Mouse (Mus musculus): Measurements from ENCODE around the gene Lrrc27.

The Lrrc27 gene

DNA sequence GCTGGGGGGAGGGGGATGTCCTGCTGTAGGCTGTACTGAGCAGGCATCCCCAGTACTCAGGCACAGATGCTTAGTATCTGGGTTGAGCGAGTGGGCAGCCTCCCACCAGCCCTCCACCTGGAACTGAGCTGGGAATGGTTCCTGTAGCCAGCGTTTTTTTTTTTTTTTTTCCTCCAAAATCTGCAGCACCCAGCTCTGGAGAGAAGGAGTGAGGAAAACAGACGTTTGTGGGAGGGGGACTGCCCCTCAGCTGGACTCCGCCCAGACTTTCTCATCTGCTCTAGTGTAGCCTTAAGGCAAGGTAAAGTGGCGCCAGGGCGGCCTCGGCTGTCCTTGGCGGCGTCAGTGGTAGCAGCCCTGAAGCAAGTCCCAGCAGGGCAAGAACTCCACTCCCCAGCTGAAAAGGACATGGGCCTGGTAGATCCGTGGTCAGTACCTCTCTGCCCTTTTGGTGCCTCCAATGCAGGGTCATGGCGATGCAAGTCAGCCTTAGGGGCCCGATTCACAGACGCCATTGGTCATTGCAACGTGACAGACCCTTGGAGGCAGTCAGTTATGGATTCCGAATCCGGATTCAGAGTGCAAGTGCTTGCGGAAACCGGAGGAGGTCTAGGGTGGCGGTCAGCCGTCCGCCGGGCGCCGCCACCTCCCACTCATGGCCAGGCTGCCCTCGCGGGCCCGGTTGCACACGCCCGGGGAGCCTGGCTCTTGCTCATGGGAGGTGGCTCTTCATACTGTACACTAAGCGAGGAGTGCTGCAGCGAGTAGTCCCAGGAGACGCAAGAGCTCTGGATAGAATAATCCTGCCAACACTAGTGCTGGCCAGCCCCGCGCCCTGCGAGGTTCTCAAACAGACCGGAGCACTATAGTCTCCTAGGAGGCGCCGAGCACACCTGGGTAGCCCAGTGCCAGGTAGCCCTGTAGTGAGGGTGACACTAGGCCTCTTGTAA is 34.4 kb downstream of the Lrrc27 start:
- peak; percentile 53 for DNase-seq

DNA sequence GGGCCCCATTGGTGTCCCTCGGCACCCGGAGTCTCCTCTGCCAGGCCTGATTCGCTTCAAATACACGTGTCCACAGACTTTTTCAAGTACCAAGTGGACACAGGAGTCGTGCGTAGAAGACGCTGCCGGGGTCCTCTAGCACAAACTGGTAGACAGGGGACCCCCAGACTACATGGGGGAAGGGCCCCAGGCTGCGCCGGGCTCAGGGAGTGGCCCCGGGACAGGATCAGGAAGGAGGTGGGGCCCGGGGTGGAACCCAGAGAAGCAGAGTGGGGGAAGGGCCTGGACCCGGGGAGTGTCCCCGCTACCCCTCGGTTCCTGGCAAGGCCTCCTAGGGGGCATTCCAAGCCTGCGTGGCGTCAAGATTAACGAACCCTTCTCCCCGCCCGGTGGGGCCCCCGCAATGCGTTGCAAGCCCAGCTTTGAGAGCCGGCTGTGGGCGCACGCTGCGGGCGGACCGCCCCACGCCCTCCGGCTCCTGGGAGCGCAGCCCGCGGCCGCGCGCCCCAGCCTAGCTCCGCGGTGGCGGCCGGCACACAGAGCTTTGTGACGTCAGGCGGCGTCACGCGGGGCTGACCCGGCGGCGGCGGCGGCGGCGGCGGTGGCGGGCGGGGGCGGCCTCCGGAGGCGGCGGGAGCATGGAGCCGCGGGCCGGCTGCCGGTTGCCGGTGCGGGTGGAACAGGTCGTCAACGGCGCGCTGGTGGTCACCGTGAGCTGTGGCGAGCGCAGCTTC is 35.3 kb downstream of the Lrrc27 start, which contains the start of gene Pwwp2b:
Gene Pwwp2b (plus strand): TSS at position 602 of the 734 bp plus-strand sequence.
- DNase-seq, result peak; percentile 78

DNA sequence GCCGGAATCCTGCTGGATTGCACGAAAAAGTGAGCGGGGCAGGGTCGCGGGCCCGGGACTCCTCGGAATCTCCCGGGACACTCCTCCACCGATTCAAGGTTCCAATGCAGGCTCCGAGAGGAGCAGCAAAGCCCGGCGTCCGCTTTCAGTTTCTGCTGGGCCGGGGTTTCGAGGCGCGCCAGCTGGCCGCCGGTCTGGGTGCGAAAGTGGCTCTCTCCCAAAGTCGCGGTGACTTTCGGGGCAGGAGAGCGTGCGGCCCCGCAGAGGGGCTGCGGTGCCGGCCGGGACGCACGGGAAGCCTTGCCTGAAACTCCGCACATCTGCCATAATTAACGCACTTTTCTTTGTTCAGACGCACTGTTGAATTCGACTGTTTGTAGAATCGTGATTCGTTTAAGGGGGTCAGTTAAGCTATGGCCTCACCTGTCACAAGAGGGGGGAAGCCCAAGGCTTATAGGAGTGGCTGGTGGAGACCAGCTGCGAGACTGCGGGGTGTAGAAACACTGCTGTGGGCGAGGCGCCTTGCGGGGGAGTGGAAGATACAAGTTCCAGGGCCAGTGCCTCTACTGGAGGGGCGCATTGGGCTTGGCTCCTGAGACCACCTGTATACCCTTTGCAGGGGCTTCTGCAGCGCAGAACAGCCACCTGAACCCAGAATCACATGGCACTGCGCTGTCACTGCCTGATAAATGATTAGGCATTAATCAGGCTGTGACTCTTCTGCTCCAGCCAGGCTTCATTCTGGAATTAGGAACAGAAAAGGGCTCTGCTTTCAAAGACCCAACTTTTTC is 36.0 kb downstream of the Lrrc27 start:
- peak; percentile 50 for DNase-seq

DNA sequence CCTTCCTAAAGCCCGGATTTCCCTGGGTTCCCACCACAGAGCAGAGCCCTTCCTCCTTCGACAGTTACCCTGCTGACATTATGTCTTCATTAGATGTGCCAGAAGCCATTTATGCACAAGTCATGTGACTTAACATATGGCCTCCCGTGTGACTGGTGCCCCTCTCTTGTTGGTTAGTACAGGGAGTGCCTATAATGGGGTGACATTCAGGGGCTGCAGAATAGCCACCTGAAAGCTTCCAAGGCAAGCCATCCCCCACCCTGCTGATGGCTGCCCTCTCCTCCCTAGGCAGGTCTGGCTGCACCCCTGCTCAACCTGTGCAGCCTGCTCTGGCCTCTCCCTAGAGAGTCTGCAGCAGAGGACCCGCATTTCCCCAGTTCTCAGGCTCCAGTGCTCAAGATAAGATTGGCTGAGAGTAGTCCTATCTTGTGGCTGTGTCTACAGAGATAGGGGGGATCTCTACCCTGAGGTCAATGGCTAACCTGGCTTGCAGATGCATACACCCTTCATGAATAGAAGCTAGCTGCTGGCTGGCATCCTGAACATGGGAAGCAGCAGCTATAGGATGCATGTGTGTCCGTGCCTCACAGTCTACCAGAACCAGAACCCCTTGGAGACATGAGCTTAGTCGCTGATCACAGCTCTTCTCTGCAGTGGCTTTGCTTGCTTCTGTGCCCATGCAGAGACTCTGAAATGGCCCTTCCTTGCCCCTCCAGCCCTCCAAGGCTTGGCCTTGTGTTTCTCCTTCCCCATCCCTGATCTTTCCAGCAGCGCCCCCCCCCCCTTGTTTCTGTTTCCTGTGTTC is 36.8 kb downstream of the Lrrc27 start:
- peak; percentile 49 for DNase-seq

DNA sequence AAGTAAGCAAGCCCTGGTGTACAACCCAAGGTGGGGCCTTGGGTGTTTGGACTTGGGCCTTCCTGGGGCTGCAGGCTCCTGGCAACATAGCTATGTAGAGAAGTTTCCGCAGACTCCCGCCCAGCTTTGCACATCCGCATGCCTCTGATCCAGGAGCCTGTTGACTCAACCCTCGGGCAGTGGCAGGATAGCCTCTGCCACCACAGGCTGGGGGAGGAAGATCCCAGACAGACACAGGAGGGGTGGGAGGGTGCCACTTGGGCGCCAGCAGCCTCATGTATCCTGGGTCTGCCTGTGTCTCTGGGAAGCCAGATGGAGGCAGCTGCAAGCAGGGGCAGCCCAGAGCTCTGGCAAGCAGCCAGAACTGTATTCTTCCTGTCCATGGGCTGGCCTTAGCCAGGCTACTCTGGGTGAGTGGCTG is 39.1 kb downstream of the Lrrc27 start:
- no peak for DNase-seq

DNA sequence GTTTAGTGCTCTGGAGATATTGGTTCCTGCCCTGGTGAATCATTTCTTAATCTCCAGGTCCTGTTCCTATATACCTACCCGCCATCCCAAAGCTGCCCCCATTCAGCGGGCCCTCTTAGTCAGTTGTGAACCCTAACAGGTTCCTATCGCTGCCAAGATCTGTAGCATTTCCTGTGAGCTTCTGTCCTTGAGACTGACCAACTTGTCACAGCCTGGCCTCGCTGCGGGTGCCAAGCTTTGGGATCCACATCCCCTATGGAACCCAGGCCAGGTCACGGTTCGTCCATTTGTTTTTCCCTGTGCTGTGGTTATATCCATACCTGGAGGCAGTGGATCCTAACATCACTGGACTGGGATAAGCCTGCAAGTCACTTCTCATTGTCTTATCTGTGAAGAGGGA is 39.8 kb downstream of the Lrrc27 start:
- no peak for DNase-seq

DNA sequence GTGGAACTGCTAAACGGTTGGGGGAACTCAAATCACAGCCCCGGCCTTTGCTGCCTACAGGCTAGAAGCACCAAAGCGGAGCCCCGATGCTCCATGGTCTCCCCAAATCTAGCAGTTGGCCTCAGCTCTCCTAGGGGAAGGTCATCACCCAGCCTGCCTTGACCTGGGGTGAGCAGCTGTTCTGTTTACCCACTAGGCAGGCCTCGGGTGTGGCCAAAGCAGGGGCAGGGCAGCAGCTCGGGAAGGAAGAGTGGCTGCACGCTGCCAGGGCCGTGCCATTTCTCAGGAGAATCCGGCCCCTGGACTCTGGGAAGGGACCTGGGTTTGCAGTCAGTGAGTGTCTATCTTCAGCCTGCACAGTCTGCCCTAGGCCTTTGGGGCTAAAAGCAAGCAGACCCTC is 40.2 kb downstream of the Lrrc27 start:
- DNase-seq, result no peak

DNA sequence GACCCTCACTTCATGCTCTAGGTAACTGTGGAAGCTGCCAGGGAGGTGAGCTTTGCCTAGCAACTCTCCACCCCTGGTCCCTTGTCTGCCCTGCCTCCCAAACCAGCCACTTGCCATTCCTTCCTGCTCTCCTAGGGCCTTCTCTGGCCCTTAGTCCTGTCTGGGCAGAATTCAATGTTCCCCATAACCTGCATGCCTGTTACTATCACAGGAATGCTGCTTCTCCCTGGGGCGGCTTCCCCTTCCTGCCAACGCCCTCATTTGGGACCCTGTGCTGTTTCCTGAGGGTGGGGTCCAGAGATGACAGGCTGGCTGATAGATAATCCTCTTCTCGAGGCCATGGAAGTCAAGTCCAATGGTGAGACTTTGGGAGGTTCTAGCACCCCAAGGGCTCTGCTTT is 40.7 kb downstream of the Lrrc27 start:
- DNase-seq, result no peak

DNA sequence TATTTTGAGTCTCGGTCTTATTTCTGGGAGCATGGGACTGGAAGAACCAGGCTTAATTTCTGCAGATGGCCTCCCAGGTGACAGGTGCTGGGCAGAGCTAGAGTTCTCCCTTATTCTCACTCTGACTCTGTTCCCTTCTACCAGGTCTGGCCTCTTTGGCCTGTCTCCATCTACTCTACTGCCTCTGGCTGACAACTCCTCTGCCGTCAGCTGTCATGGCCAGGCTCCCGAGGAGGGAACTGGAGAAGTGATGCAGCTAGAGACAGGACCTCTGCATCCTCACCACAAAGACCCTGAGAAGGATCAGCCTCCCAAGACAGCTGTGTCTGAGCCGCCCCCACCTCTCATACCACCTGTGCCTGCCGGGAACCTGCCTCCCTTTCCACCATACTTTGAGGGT is 41.8 kb downstream of the Lrrc27 start:
- no peak for DNase-seq

DNA sequence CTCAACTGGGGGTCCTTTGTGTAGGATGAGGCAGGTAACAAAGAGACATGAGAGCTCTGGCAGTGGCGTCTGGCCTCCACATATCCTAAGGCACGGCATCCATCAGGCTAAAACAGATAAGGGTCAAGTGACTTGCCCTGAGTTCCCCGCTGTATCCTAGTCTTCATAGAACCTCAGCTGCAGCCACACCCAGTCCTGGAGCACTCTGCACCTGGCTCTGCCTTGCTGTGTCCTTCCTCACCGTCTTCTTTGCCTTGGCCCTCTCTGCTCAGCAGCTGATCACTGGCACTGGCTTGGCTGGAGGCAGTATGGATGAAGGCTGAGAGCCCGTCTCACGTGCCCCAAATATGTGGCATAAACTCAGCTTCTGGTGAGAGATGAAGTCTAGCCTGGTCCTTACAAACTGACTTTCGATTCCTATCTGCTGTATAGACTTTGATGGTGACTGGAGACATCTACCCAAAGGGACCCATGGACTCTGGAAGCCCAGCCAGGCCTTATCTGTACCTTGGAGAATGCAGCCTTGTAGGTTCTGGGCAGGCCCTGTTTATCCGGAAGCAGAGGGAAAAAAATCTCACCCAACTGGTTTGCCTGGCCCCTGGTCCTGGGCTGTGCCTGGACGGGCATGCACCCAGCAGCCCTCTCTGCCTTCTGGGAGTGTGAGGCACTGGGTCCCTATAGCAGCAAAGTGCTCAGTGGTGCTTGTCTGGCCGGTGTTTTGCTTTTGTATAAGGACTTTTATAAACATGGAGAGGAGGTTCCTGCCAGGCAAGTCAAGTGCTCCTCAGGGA is 45.2 kb downstream of the Lrrc27 start:
- DNase-seq, result no peak

DNA sequence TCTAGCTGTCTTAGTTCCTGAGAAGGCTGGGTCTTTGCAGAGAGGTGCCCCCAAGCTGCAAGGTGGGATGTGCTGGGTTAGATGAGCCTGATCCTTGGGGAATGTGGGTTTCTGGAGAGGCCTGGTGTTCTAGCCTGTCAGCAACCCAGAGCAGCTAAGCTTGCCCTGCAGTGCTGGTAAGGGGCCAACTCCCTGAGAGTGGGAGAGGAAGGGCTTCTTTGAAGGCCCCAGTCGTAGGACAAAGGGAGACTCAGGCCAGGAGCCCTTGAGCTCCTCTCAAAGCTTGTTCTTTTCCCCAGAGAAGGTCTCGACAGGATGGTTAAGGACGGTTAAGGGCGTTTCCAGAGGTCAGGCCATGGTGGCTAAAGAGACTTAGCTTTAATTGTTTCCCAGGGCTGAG is 51.5 kb downstream of the Lrrc27 start:
- DNase-seq, result no peak

DNA sequence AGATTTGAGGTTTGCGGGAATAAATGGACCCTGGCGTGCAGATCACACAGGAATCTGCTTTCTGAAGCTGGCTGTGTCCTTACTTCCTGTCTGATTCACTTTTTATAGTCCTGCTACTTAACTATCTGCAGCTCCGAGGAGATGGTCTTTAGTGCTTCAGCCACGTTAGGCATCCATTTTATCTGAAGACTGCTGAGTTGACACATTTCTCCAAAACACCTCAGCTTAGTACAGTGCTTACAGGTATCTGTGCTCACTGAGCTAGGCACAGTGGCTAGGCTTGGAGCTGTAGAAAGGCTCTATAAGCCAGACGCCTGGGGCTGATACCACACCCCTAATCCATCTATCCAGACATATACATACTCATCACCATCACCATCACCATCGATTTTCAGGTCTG is 52.8 kb downstream of the Lrrc27 start:
- DNase-seq, result no peak

DNA sequence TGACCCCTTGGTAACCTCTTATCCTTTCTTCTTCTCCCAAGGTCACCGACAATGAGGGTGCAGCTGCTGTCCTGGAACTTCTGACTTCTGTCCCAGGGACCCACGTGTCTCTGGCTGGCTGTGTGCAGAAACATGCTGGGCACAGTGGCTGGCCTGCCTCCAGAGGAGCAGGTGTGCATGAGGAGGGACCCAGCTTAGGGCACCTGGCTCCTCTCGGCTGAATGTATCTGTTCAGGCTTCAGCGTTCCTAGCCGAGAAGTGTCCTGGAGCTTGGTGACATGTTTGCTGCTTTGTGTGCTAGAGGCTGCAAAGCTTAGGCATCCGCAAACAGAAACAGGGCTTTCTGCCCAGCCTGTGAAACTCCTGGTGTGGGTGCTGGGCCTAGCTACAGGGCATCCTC is 53.6 kb downstream of the Lrrc27 start:
- DNase-seq, result peak; percentile 82

DNA sequence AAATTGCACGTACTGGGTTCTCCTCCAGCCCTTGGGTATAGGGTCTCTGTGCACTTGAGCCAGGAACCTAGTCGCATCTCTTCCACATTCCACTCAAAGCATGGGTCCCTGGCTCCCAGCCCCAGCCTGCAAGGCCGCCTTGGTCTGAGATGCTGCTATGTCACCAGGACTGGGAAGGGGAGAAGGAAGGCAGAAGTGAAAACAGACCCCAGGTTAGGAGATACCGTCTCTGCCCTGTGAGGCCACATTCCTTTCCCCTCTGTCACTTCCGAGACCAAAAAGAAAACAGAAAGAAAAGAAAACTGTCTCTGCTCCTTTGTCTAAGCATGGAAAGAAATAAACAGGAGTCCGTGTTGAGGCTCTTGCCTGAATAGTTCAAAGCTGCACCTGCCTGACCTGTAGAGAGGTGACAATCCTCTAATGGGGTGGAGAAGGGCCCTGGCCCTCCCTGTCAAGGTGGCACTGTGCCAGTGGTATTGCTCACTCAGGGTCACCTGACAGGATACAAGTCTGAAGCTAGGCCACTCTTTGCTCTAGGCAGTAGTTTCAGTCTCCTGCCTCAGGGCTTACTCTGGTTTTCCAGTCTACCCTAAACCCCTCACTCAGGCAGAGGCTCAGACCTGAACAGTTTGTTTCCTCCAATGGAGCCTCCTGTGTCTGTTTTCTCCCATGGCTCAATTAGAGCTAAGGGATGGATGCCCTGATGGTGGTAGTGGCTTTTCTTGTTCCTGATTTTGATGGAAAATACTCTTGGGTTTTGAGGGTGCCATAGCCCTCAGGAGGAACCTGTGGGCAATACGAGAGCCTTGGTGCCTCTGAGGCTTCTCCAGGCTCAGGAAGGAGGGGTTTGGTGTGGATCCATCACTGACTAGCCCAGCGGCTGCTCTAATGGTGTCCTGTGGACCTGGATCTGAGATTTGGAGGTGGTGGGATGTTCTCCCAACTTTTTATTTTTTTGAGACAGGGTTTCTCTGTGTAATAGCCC is 54.4 kb downstream of the Lrrc27 start:
- DNase-seq, result no peak

DNA sequence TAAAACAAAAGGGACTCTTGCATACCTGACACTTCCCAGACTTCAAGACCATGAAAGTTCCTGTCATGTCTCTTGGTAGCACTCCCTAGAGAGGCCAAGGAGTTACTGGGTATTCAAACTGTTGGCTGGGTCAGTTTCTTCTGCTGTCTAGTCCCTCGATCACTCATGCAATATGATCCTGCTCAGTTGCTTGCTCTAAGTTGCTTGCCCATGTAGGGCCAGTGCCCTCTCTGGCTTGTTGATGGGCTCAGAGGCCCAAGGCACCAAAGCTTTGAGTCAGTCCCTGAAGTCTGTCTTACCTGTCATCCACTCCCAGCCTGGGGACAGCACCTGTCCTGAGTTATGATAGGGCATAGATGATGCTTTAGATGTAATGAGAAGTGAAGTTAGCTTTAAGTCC is 58.0 kb downstream of the Lrrc27 start:
- no peak for DNase-seq

DNA sequence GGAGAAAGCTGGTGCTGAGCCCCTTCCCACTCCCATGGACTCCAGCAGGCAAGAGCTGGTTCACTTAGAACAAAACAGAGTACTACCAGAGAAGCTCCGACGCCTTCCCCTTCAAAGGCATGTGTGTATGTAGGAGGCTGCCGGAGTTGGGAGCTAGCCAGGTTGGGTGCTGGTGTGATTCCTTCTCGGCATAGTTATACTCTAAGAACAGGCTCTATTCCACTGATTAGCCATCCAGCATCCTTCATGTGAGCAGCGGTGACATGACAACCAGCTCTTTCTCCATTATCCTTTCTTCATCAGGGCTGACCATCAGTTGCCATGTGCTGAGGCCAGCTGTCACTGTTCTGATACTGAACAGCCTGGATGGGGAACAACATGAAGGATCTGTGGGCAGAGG is 59.1 kb downstream of the Lrrc27 start:
- no peak for DNase-seq

DNA sequence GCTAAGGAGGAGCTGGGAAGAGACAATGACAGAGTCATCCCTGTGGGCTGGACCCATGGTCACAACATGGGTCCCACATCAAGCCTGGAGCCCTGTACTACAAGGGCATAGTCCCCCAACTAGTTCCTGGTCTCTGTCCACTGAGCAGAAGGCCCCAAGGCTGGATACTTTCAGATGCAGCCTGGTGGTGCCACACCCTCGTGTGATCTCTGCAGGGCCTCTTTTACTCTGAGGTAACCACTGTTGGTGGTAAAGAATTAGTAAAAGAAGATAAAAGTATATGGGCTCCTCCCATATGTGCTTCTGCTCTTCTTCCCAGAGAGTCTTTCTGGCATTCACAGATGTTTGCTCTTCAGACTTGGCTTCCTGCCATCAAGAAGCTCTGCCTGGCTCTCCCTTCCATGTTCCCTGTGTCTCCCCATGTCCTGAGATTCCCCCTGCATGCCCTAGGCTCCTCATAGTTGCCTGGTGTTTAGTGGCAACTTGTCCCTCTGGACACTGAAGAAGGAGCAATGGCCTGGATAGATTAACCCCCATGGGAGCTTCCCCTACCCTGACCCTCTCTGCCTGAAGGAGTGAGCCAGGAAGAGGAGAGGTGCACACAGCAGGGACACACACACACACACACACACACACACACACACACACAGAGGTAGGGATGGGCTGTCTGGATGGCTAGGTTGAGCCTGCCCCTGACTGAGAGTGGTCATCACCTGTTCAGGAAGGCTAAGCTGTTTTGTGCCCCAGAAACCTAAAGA is 60.0 kb downstream of the Lrrc27 start:
- DNase-seq, result no peak

DNA sequence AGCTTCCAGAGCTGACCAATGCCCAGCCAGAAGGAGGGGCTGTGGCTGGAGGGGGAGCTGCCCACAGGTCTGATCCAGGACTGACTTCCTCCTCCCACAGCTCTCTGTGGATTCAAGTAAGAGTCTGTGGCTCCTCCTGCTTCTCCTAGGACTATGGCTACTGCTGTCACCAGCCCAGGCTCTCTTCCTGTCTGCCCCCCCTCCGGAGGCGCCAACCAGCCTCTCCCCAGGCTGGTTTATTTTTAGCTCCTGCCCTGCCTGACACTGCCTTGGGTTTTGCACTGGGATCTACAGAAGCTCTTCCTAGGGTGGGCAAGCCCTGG is 60.6 kb downstream of the Lrrc27 start:
- DNase-seq, result no peak

DNA sequence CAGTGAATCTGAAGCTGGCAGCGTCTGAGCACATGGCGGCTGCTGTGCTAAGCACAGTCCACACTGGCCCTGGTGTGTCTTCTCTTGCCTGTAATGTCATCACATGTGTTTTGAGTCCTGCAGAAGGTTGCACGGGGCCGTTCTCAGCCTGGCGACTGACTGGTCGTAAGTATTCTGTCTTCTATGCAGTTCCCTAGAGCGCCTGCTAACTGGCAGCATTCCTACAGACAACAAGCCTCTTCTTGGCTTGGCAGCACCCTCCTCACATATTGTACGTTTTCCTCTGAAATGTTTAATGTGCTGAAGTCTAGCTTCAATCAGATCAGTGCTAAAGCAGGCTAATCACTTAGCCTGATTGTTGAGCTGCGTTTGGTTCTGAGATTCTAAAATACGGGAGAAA is 62.8 kb downstream of the Lrrc27 start:
- DNase-seq, result no peak

DNA sequence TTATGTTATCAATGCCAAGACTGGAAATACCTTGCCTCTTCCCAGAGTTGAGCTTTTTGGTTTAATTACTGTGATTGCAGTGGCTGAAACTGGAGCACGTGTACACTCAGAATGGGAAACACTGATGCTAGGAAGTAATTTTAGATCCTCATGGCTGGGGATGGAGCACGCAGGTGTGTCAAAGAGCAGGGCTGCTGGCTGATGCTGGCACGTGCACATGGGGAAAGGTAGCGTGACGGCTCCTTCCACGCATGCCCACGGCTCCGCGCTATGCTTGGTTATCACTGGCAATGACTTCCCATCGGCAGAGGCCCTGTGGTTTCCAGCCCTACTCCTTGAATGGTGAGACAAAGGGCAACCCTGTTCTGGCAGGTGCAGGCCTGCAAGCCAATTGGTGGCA is 63.4 kb downstream of the Lrrc27 start:
- DNase-seq, result no peak

All from cerebellum, adult 9-11 months (tissue).